Mouse (Mus musculus) mature B cell (primary cell): Measurements from ENCODE around the gene Bdh1.
"Not testable (repeated sequence)": the region's sequence is repeated elsewhere in the genome, so short reads cannot be mapped to it uniquely, and the experiment has no call there.

Experiments
- in situ Hi-C: fragments of 300-500 bp; cut with MboI; formaldehyde crosslinking; loops from 2 replicates; pipeline ENCODE4 v1.14.3; 2019

Gene Bdh1

GRCm38 (mm10) chr16:31422000-31422399 lies at the start of gene Bdh1:
TSS of gene Bdh1 (plus strand) at chr16:31422280.
- in situ Hi-C loops = no loop called here

- in situ Hi-C loops = loop anchor here (25.0 kb wide), 1 partner anchor 785 kb away; the partner anchor contains the start of genes Fam43a and Lsg1
Measured at GRCm38 (mm10) chr16:31372316-31372715, 49.8 kb upstream of the Bdh1 start.

GRCm38 (mm10) chr16:31375877-31376582 lies 46.0 kb upstream of the Bdh1 start:
- in situ Hi-C loops = not testable (repeated sequence)

- in situ Hi-C loops = not testable (repeated sequence)
Measured at GRCm38 (mm10) chr16:31388269-31388668, 33.8 kb upstream of the Bdh1 start.

GRCm38 (mm10) chr16:31399231-31399630 lies 22.8 kb upstream of the Bdh1 start:
- in situ Hi-C loops = no loop called here

- in situ Hi-C loops = no loop called here
Measured at GRCm38 (mm10) chr16:31400908-31401692, 21.0 kb upstream of the Bdh1 start.

GRCm38 (mm10) chr16:31402096-31402495 lies 20.0 kb upstream of the Bdh1 start:
- in situ Hi-C loops = no loop called here

- in situ Hi-C loops = no loop called here
Measured at GRCm38 (mm10) chr16:31403971-31404370, 18.1 kb upstream of the Bdh1 start.

GRCm38 (mm10) chr16:31405040-31405439 lies 17.0 kb upstream of the Bdh1 start:
- in situ Hi-C loops = no loop called here

GRCm38 (mm10) chr16:31407872-31408271 lies 14.2 kb upstream of the Bdh1 start:
- in situ Hi-C loops = no loop called here

- in situ Hi-C loops = no loop called here
Measured at GRCm38 (mm10) chr16:31410969-31411368, 11.1 kb upstream of the Bdh1 start.

GRCm38 (mm10) chr16:31412321-31412720 lies 9.8 kb upstream of the Bdh1 start:
- in situ Hi-C loops = no loop called here

GRCm38 (mm10) chr16:31413777-31414176 lies 8.3 kb upstream of the Bdh1 start:
- in situ Hi-C loops = no loop called here

GRCm38 (mm10) chr16:31415885-31416450 lies 6.1 kb upstream of the Bdh1 start:
- in situ Hi-C loops = no loop called here

GRCm38 (mm10) chr16:31418704-31419103 lies 3.4 kb upstream of the Bdh1 start:
- in situ Hi-C loops = no loop called here

GRCm38 (mm10) chr16:31419457-31419856 lies 2.6 kb upstream of the Bdh1 start:
- in situ Hi-C loops = no loop called here

GRCm38 (mm10) chr16:31422722-31423121 lies 642 bp downstream of the Bdh1 start:
- in situ Hi-C loops = no loop called here

- in situ Hi-C loops = no loop called here
Measured at GRCm38 (mm10) chr16:31423368-31423767, 1.3 kb downstream of the Bdh1 start.

- in situ Hi-C loops = no loop called here
Measured at GRCm38 (mm10) chr16:31424416-31425187, 2.5 kb downstream of the Bdh1 start.

GRCm38 (mm10) chr16:31425508-31425907 lies 3.4 kb downstream of the Bdh1 start:
- in situ Hi-C loops = no loop called here

- in situ Hi-C loops = no loop called here
Measured at GRCm38 (mm10) chr16:31426496-31427126, 4.5 kb downstream of the Bdh1 start.

- in situ Hi-C loops = no loop called here
Measured at GRCm38 (mm10) chr16:31428335-31428674, 6.2 kb downstream of the Bdh1 start.
